Mouse (Mus musculus) granulocyte monocyte progenitor cell, adult 5-6 weeks (primary cell): ENCODE measurements around the gene Lyg1. TPM values are rescaled to one million over a fixed set of nuclear protein-coding genes. Genes with fewer than 3 reads are reported as not detected.
"Not testable (repeated sequence)": the region's sequence is repeated elsewhere in the genome, so short reads cannot be mapped to it uniquely, and the experiment has no call there.

ENCODE experiments used
- ATAC-seq: replicated peaks from 2 replicates; pipeline ENCODE4 v1.8.0; 2016; ENCODE audit warnings: mild to moderate bottlenecking, moderate TSS enrichment, inconsistent platforms; ENCODE audit not compliant: poor library complexity, severe bottlenecking
- total RNA-seq, 2 experiments: library from RNA; stranded (forward) in 1 of 2; stranded (reverse) in 1 of 2; fragments of 200-712, 200-1000 nt in 1 of 2; fragments of >200 nt in 1 of 2; fragmentation: Nextera tagmentation in 1 of 2; gene quantifications; 2 replicates each; pipeline ENCODE4 v1.2.3; 2014 to 2017

Lyg1 gene
- total RNA-seq (2014; fragmentation: Nextera tagmentation) (not detected in 2 replicates), total RNA-seq (2017) (not detected in 2 replicates)

GRCm38 (mm10) chr1:37957659-37958058 is at the start of gene Lyg1:
Gene Lyg1 (minus strand): TSS chr1:37957759.
- ATAC-seq = no peak

DNA sequence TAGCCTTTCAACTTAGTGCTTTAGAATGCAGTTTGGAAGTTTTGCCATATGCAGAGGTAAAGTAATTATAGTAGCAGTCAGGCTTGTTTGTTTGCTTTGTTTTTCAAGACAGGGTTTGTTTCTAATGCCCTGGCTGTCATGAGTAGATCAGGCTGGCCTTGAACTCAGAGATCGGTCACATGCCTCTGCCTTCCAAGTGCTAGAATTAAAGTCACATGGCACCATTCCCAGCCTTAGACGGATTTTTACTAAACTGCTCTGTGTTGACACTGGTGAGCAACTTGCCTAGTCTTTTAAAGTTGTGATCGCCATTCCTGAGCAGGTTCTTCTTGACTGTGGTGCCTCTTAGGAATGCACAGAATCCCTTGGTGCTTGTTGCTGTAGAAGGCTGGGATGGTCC is 49.2 kb upstream of the Lyg1 start:
- no peak for ATAC-seq

- ATAC-seq = no peak
Observed at GRCm38 (mm10) chr1:38003046-38003445, 45.5 kb upstream of the Lyg1 start.

DNA sequence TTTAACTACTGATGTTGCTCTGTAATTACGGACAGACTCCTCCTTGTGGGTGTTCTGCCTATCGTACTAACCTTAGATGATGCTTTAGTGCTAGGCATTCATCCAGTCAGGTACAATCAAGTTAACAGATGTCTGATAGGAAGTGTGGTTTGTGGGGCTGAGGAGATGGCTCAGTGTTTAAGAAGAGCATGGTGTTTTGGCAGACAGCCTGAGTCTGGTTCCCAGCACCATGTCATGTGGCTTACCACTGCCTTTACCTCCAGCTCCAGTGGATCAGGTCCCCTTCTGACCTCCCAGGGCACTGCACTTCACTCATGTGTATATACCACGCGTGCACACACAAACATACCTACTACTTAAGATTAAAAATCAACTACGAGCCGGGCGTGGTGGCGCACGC is 44.4 kb upstream of the Lyg1 start:
- no peak for ATAC-seq

DNA sequence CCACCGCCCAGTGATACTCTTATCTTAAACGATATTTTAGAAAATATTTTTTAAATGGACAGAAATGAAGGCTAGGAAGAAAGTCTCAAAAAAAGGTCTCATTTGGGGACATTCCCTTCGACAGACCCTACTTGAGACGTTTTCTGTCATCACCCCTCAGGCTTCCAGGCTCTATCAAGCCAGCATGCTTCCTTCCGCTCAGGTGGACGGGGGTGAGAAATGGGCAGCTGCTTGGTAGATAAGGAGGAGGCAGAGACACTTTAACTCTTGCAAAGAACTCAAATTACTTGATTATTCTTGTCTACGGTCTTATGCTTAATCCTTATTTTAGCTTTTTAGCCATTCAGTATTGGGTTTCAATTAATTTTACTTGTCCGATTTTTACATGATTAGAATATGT is 43.3 kb upstream of the Lyg1 start:
- no peak for ATAC-seq

GRCm38 (mm10) chr1:37999552-37999951 is 42.0 kb upstream of the Lyg1 start:
- ATAC-seq = no peak

GRCm38 (mm10) chr1:37998371-37999199 is 41.0 kb upstream of the Lyg1 start:
- ATAC-seq = no peak

DNA sequence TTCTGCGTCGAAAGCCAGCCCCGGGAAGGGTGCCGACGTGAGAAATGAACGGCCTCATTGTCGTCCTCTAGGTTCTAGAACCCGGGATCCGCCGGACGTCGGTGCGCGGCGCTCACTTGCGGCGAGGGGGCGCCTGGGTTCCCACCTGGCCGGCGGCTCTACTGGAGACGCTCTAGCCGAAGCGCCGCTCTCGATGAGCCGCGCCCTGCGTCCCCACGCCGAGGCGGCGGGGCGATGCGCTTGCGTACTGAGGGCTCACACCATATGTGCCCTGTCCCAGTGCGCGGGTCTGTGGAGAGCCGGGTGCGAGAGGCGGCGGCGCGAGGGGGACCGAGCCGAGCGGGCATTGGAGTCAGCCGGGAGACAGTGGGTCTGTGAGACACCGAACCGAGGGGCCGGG is 40.3 kb upstream of the Lyg1 start, which contains the start of the genes Txndc9 and Eif5b:
Gene Txndc9, minus strand, starts transcription at position 27 of the 400 bp plus-strand sequence.
Gene Eif5b, plus strand, starts transcription at position 144 of the 400 bp plus-strand sequence.
- ATAC-seq = peak; percentile 75

GRCm38 (mm10) chr1:37996877-37997484 is 39.4 kb upstream of the Lyg1 start:
- ATAC-seq = peak; percentile 90

GRCm38 (mm10) chr1:37996226-37996625 is 38.7 kb upstream of the Lyg1 start:
- no peak for ATAC-seq

DNA sequence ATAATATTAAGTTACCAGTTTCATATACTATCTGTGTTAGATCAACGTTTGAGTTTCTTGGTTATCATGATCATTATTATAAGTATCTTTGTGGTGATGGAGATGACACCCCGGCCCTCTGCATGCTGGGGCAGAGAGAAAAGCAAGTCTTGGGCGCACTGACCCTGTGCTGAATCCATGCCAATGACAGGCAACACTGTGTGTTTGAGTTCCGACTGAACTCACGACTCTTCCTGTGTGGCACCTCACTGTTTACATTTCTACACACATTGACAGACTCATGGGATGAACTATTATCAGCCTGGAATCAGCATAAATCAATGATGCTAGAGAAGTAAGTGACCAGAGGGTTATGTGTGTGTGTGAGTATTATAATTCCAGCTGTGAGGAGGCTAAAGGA is 30.3 kb upstream of the Lyg1 start:
- no peak for ATAC-seq

DNA sequence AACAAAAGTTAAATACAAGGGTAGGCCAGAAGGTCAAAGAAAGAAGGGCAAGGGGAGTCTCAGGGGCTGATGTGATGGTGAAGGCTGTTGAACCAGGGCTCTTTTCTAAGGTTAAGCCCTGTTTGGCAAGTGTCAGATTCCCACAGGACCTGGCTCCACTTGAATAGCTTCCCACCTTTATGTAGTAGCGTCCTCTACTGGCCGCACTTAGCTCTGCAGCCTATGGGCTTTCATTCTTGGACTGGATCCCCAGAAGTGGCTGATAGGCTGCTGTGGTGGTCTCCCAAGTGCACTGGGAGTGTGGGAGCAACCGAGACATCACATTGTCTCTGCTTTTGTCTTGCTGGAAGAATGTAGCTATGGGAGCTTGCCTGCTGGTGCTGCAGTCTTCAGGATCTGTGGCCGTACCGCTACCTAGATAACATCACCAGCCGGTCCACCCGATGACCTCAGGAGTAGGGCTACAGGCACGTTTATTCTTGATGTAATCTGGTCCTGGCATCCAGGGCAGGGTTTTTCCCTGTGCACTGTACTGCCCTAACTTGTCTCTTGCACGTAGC is 28.3 kb upstream of the Lyg1 start:
- peak; percentile 48; the same call in 1 of the 2 replicates for ATAC-seq

- ATAC-seq = no peak
Observed at GRCm38 (mm10) chr1:37984326-37984725, 26.8 kb upstream of the Lyg1 start.

DNA sequence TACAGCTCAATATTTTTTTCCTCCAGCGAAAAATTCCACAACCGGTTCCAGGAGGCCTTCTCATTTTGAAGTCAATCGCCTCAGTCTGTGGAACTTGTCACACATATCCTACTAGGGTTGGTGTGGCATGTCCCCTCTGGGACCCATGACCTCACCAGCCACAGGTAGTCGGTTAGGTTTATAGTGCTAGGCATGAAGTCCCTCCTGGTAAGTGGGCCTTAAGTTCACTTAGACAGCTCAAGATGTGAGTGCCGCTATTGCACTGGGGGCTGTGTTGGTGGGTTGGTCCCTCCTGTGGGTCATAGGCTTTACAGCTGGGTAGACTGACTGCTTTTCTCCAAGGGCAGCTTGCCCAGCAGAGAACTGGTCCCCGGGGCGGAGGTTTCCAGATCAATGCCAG is 19.7 kb upstream of the Lyg1 start:
- ATAC-seq = no peak

DNA sequence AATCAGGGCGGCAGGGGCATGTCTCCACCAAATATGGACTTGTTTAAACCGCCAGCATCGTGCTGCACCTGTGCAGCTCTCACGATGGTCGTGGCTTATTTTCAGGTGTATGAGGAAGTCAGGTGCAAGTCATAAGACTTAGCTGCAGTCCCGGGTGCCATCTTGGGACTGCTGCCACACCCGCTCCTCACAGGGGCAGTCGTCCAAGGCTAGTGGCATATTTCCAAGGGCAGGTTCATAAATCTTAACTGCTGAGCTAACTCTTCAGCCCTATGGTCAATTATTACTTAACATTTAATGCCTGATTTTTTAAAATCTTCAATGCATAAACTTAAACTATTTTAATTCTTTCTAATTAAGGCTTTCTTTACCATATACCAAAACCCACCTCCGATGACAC is 19.1 kb upstream of the Lyg1 start:
- ATAC-seq = not testable (repeated sequence)

GRCm38 (mm10) chr1:37971520-37971919 is 14.0 kb upstream of the Lyg1 start:
- ATAC-seq = no peak

GRCm38 (mm10) chr1:37968746-37969145 is 11.2 kb upstream of the Lyg1 start:
- no peak for ATAC-seq

DNA sequence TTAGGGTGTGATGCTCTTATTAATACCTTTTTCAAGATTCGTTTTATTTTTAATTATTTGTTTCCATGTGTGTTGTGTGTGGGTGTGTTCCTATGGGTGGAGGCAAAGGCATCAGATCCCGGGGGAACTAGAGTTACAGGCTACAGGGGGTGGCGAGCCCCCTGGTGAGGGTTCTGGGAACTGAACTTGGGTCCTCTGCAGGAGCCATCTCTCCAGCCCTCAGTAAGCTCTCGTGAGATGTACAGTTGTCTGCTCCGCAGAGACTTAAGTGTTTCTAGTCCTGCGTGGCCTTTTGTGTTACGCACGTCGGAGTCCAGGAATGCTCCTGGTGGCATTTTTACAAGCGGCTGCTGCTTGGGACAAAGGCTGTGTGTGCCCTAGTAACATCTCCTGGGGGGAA is 8.0 kb upstream of the Lyg1 start:
- no peak for ATAC-seq

GRCm38 (mm10) chr1:37959486-37959885 is 1.9 kb upstream of the Lyg1 start:
- ATAC-seq = no peak

DNA sequence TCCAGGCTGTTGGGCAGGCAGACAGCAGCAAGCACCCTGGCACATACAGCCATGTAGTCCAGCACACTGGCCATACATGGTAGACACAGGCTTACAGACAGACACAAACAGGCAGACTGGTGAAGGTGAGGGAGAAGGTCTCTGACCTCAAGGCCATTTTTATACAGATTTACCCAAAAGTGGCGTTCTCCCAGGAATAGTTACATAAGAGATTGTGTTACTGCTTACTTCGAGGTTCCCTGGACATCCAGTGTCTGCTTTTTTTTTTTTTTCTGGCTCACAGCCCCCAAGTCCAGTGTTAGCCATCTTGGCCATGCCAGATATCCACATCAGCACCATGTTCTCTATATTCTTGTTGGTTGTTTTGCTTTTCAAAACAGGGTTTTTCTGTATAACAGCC is 957 bp upstream of the Lyg1 start:
- ATAC-seq = no peak

DNA sequence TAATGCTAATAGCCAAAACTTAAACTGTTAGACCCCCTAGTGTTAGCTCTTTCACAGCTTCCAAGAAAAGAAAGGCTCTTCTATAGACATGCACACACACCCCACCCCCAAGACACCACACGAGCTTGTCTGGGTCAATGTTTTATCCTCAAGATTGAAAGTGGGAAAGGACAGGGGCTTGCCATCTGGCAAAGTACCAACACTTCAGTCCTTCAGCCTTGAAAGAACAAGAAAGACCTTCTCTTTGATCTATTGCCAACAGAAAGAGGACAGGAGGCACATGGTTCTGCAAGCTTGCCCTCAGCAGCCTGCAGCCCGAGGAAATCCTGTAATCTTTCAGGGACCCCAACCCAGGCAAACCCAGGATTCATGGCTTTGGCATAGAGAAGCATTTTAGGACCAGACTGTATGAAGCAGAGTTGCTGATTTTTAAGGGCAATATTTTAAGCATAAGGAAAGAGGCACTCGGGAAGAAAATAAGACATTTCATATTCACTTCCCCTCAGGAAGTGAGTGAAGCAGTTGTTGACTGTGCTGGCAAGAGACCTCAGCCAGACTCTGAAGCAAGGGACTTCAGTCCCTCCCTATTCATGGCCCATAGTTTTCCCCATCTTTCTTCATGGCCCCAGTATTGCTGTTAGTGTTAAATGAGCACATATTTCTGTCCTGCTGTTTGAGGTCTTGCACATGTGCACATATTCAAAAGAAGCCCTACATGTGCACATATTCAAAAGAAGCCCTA is 698 bp downstream of the Lyg1 start:
- no peak for ATAC-seq
